Mouse (Mus musculus) neural tube, embryonic 15.5 days (tissue): ENCODE results near the gene Abcg2. TPM values are rescaled to one million over a fixed set of nuclear protein-coding genes. Genes with fewer than 3 reads are reported as not detected.
"Not testable (repeated sequence)": the region's sequence is repeated elsewhere in the genome, so short reads cannot be mapped to it uniquely, and the experiment has no call there.

ENCODE experiments used
- ATAC-seq: fragments of 200-750 bp; cut with Nextera tagmentation; 2 replicates; pipeline ENCODE4 v1.8.0; 2017; ENCODE audit warnings: mild to moderate bottlenecking, moderate TSS enrichment, moderate library complexity; ENCODE audit not compliant: low FRiP score
- H3K27ac ChIP-seq: fragments of 300-500 bp; sonication (generic); replicated peaks from 2 replicates; pipeline ENCODE4 v1.5.1; 2015; ENCODE audit warnings: mild to moderate bottlenecking, inconsistent platforms
- H3K27me3 ChIP-seq: fragments of 300-500 bp; sonication (generic); replicated peaks from 2 replicates; pipeline ENCODE4 v1.6.1; 2015; ENCODE audit warnings: inconsistent platforms
- H3K36me3 ChIP-seq: fragments of 300-500 bp; sonication (generic); 2 replicates; pipeline ENCODE4 v1.6.1; 2015; ENCODE audit warnings: inconsistent platforms
- H3K4me1 ChIP-seq: fragments of 300-500 bp; sonication (generic); 2 replicates; pipeline ENCODE4 v1.6.1; 2015; ENCODE audit warnings: inconsistent platforms
- H3K4me2 ChIP-seq: fragments of 300-500 bp; sonication (generic); 2 replicates; pipeline ENCODE4 v1.6.1; 2015; ENCODE audit warnings: inconsistent platforms, mild to moderate bottlenecking, moderate library complexity
- H3K4me3 ChIP-seq: fragments of 300-500 bp; sonication (generic); replicated peaks from 2 replicates; pipeline ENCODE4 v1.5.1; 2015; ENCODE audit warnings: mild to moderate bottlenecking, inconsistent platforms
- H3K9ac ChIP-seq: fragments of 300-500 bp; sonication (generic); replicated peaks from 2 replicates; pipeline ENCODE4 v1.6.1; 2015; ENCODE audit warnings: mild to moderate bottlenecking, inconsistent platforms
- H3K9me3 ChIP-seq: fragments of 300-500 bp; sonication (generic); replicated peaks from 2 replicates; pipeline ENCODE4 v1.6.1; 2016; ENCODE audit warnings: inconsistent platforms
- WGBS: fragments of 180-500 bp; shearing (Covaris S2); methylation state at CpG from one replicate; pipeline ENCODE4 v1.1.7; 2015; ENCODE audit warnings: mixed read lengths; 5-methylcytosine and 5-hydroxymethylcytosine counted together
- polyA plus RNA-seq: library from polyadenylated mRNA; unstranded; fragments of >200 nt; fragmentation: Nextera tagmentation; extraction: Ambion mirVana; gene quantifications from 2 replicates; pipeline ENCODE4 v1.2.1, GENCODE M21; 2015

The Abcg2 gene
- polyA plus RNA-seq: 35.8 and 45.3 TPM in 2 replicates

GRCm38 (mm10) chr6:58584223-58584622, at the start of gene Abcg2:
TSS of gene Abcg2 (plus strand) at chr6:58584523.
- not testable (repeated sequence) for H3K27me3 ChIP-seq, ATAC-seq, H3K9me3 ChIP-seq, H3K4me3 ChIP-seq, H3K4me1 ChIP-seq, H3K4me2 ChIP-seq, H3K36me3 ChIP-seq, H3K9ac ChIP-seq, H3K27ac ChIP-seq
- 88% methylated on average over 3 of the region's 3 CpGs for WGBS

GRCm38 (mm10) chr6:58540263-58540662, 44.1 kb upstream of the Abcg2 start:
- H3K4me2 ChIP-seq, H3K4me1 ChIP-seq, H3K36me3 ChIP-seq, H3K9me3 ChIP-seq, H3K9ac ChIP-seq, H3K27me3 ChIP-seq, H3K4me3 ChIP-seq, ATAC-seq, H3K27ac ChIP-seq: not testable (repeated sequence)
- 76% methylated on average over 4 of the region's 4 CpGs for WGBS

- not testable (repeated sequence) for H3K27ac ChIP-seq, ATAC-seq, H3K4me1 ChIP-seq, H3K9me3 ChIP-seq, H3K4me2 ChIP-seq, H3K27me3 ChIP-seq, H3K9ac ChIP-seq, H3K36me3 ChIP-seq, H3K4me3 ChIP-seq
- WGBS: 69% methylated on average over 8 of the region's 8 CpGs
Measured at GRCm38 (mm10) chr6:58542852-58543251, 41.5 kb upstream of the Abcg2 start.

GRCm38 (mm10) chr6:58544971-58545370, 39.4 kb upstream of the Abcg2 start:
- not testable (repeated sequence) for H3K27me3 ChIP-seq, H3K27ac ChIP-seq, H3K9me3 ChIP-seq, H3K4me1 ChIP-seq, H3K36me3 ChIP-seq, H3K4me2 ChIP-seq, H3K4me3 ChIP-seq, H3K9ac ChIP-seq, ATAC-seq
- WGBS: 33% methylated on average over 2 of the region's 2 CpGs

GRCm38 (mm10) chr6:58546050-58546449, 38.3 kb upstream of the Abcg2 start:
- H3K9ac ChIP-seq, H3K4me3 ChIP-seq, H3K27me3 ChIP-seq, H3K4me1 ChIP-seq, ATAC-seq, H3K4me2 ChIP-seq, H3K36me3 ChIP-seq, H3K27ac ChIP-seq, H3K9me3 ChIP-seq: not testable (repeated sequence)
- WGBS: 59% methylated on average over 5 of the region's 5 CpGs

GRCm38 (mm10) chr6:58546816-58547215, 37.5 kb upstream of the Abcg2 start:
- Histone ChIP-seq H3K9ac (no peak overlapping the region), H3K4me2 (no peak overlapping the region), H3K4me3 (no peak overlapping the region), H3K27ac (no peak overlapping the region), H3K27me3 (no peaks in the 10 kb centered on the region), H3K36me3 (no peaks in the 10 kb centered on the region), H3K9me3 (no peaks in the 10 kb centered on the region), H3K4me1 (no peaks in the 10 kb centered on the region)
- no peak for ATAC-seq
- WGBS: 8% methylated on average over 4 of the region's 4 CpGs

GRCm38 (mm10) chr6:58553812-58554211, 30.5 kb upstream of the Abcg2 start:
- not testable (repeated sequence) for H3K4me2 ChIP-seq, H3K27ac ChIP-seq, H3K9ac ChIP-seq, H3K36me3 ChIP-seq, H3K9me3 ChIP-seq, H3K4me1 ChIP-seq, H3K4me3 ChIP-seq, ATAC-seq, H3K27me3 ChIP-seq

- not testable (repeated sequence) for H3K9ac ChIP-seq, H3K27me3 ChIP-seq, H3K27ac ChIP-seq, ATAC-seq, H3K36me3 ChIP-seq, H3K9me3 ChIP-seq, H3K4me2 ChIP-seq, H3K4me3 ChIP-seq
- H3K4me1 ChIP-seq: peaks cover 15% of the 10 kb centered on the region; the same call in 1 of the 2 replicates
- 43% methylated on average over 3 of the region's 3 CpGs for WGBS
Measured at GRCm38 (mm10) chr6:58593987-58594844, 9.9 kb downstream of the Abcg2 start.

GRCm38 (mm10) chr6:58595639-58596293, 11.4 kb downstream of the Abcg2 start:
- not testable (repeated sequence) for H3K9me3 ChIP-seq, H3K36me3 ChIP-seq, H3K27me3 ChIP-seq
- Histone ChIP-seq H3K27ac (peak overlapping the region; percentile 46), H3K4me2 (peak overlapping the region; percentile 54), H3K4me1 (peaks cover 15% of the 10 kb centered on the region; the same call in 1 of the 2 replicates), H3K9ac (peak overlapping the region; percentile 26), H3K4me3 (peak overlapping the region; percentile 36)
- ATAC-seq: peak; percentile 53; the same call in 1 of the 2 replicates
- WGBS: 5% methylated on average over 9 of the region's 9 CpGs

GRCm38 (mm10) chr6:58596294-58596653, 12.0 kb downstream of the Abcg2 start:
- Histone ChIP-seq H3K27ac (peak overlapping the region; percentile 46), H3K4me3 (peak overlapping the region; percentile 36), H3K27me3 (no peaks in the 10 kb centered on the region), H3K9ac (peak overlapping the region; percentile 26), H3K9me3 (no peaks in the 10 kb centered on the region), H3K4me1 (peaks cover 15% of the 10 kb centered on the region; the same call in 1 of the 2 replicates), H3K36me3 (no peaks in the 10 kb centered on the region), H3K4me2 (peak overlapping the region; percentile 54)
- peak; percentile 82 for ATAC-seq
- WGBS: 17% methylated on average over 16 of the region's 16 CpGs

GRCm38 (mm10) chr6:58602119-58602518, 17.8 kb downstream of the Abcg2 start:
- H3K27me3 ChIP-seq, H3K36me3 ChIP-seq, ATAC-seq: not testable (repeated sequence)

GRCm38 (mm10) chr6:58602991-58603390, 18.7 kb downstream of the Abcg2 start:
- H3K9ac ChIP-seq, H3K9me3 ChIP-seq, H3K4me3 ChIP-seq, H3K36me3 ChIP-seq, H3K27me3 ChIP-seq, H3K27ac ChIP-seq, H3K4me1 ChIP-seq, H3K4me2 ChIP-seq, ATAC-seq: not testable (repeated sequence)

More at GRCm38 (mm10) chr6:58602119-58602518, 17.8 kb downstream of the Abcg2 start:
- WGBS: 59% methylated on average over 1 of the region's 1 CpGs
- not testable (repeated sequence) for H3K4me2 ChIP-seq, H3K27ac ChIP-seq, H3K4me1 ChIP-seq, H3K4me3 ChIP-seq, H3K9me3 ChIP-seq, H3K9ac ChIP-seq
